30 mouse cellular contexts compared by ENCODE assay signal in genomic region chr10:44892124-44892523, GRCm38 (mm10).
DNase-seq lines count a peak whose midpoint lies in the region; ATAC-seq and TF ChIP-seq lines count a peak whose summit lies in the region.
"Had no signal": no experiment of that assay in that cellular context is flagged by ENCODE, and none has a peak within 500 bp of the region (broad histone marks: within the 10 kb centered on the region; RNA-seq: fewer than 3 reads in every experiment).

No protein-coding gene starts in this region.

- TF ChIP-seq POLR2A in CH12.LX (IDR thresholded peaks at IDR 0.05; ENCODE audit: low read depth, low read length) = no peak

- H3K4me3 ChIP-seq in CH12.LX (replicated peaks in 1 of 3; ENCODE audit: low read depth in 2 of 3, low read length in 2 of 3, poor library complexity in 1 of 3) = no peak overlapping the region
- H3K4me3 ChIP-seq in embryonic facial prominence, embryonic 14.5 days (ENCODE audit: low read depth, low read length) = no peak overlapping the region
- H3K4me3 ChIP-seq: embryonic facial prominence, embryonic 15.5 days; heart, adult 2 months; heart, embryonic 10.5 days; heart, embryonic 13.5 days had no signal

- TF ChIP-seq EP300 in CH12.LX (IDR thresholded peaks at IDR 0.05; ENCODE audit: low read length) = no peak

- H3K36me3 ChIP-seq in CH12.LX (replicated peaks in 1 of 2; ENCODE audit: control insufficient read depth in 1 of 2, insufficient read depth in 1 of 2, low read length in 1 of 2) = no peaks in the 10 kb centered on the region
- H3K36me3 ChIP-seq in embryonic facial prominence, embryonic 14.5 days (ENCODE audit: control insufficient read depth, insufficient read depth, low read length) = no peaks in the 10 kb centered on the region
- H3K36me3 ChIP-seq: embryonic facial prominence, embryonic 15.5 days; heart, embryonic 10.5 days; heart, embryonic 13.5 days had no signal

- no peaks in the 10 kb centered on the region for H3K27me3 ChIP-seq in CH12.LX (replicated peaks)
- H3K27me3 ChIP-seq in embryonic facial prominence, embryonic 14.5 days (replicated peaks; ENCODE audit: control insufficient read depth, insufficient read depth, low read length) = no peaks in the 10 kb centered on the region
- H3K27me3 ChIP-seq: embryonic facial prominence, embryonic 15.5 days had no signal

- ATAC-seq in embryonic facial prominence, embryonic 14.5 days (ENCODE audit: low read depth) = peak; percentile 44; the same call in 1 of the 2 replicates
- ATAC-seq: activated CD4-positive, CD25-positive, alpha-beta regulatory T cell, adult 4 months; CD4-positive, CD25-positive, alpha-beta regulatory T cell, adult 4 months; forebrain, embryonic 14.5 days; forebrain, postnatal 0 days; hindbrain, postnatal 0 days; inflammation-experienced regulatory T-cells, adult 6 months had no signal

- DNase-seq in CH12.LX (ENCODE audit: extremely low read depth) (peak; percentile 2), ES-CJ7 (ENCODE audit: low read depth, low spot score) (peak; percentile 19), WW6 (ENCODE audit: low read depth, low spot score) (peak; percentile 5)
- DNase-seq in embryonic facial prominence, embryonic 14.5 days (ENCODE audit: low spot score) = no peak
- no peak for DNase-seq in lung, postnatal 10 days
- no peak for DNase-seq in left cerebral cortex, postnatal 10 days (ENCODE audit: extremely low spot score in 1 of 2, low spot score in 2 of 2)
- no peak for DNase-seq in spleen, postnatal 36 days (ENCODE audit: low spot score in 2 of 2)
- DNase-seq: adrenal gland, adult 8-10 months; adrenal gland, postnatal 25 days; cerebellum, adult 11-12 months; cerebellum, adult 8-10 months; cerebellum, postnatal 10 days; cerebellum, postnatal 36 days; embryo, embryonic 11 days; forebrain, postnatal 0 days; gastrocnemius, postnatal 10 days; gastrocnemius, postnatal 36 days; heart, adult 2 months; heart, postnatal 14 days; heart, postnatal 4 days; kidney, adult 8-10 months had no signal

- no peak overlapping the region for H3K9ac ChIP-seq in CH12.LX (ENCODE audit: insufficient read depth, low read depth)
- H3K9ac ChIP-seq in embryonic facial prominence, embryonic 14.5 days (ENCODE audit: low read depth, low read length) = no peak overlapping the region
- H3K9ac ChIP-seq: embryonic facial prominence, embryonic 15.5 days; forebrain, postnatal 0 days; heart, embryonic 13.5 days; hindbrain, embryonic 14.5 days had no signal

- 39% methylated on average over 6 of the region's 6 CpGs for WGBS in embryonic facial prominence, embryonic 14.5 days

- no peak overlapping the region for H3K27ac ChIP-seq in CH12.LX (ENCODE audit: insufficient read depth, low read depth)
- H3K27ac ChIP-seq in embryonic facial prominence, embryonic 14.5 days (replicated peaks; ENCODE audit: low read depth, low read length) = no peak overlapping the region
- H3K27ac ChIP-seq: embryonic facial prominence, embryonic 15.5 days; heart, adult 2 months; heart, embryonic 10.5 days; heart, embryonic 13.5 days; hindbrain, embryonic 14.5 days; hindbrain, postnatal 0 days had no signal

- dilution Hi-C loops in CH12.LX (cut with MboI; ENCODE audit: extremely low pct_ligation_motif_present, extremely low pct_unique_long_range_greater_than_20kb, low sequenced_read_pairs) = no loop called here

- intact Hi-C loops in left cerebral cortex, postnatal 10 days (cut with DNase I) = no loop called here

- TF ChIP-seq CTCF in CH12.LX (conservative IDR thresholded peaks at IDR 0.05 in 1 of 2, IDR thresholded peaks at IDR 0.05 in 1 of 2; ENCODE audit: low read depth in 2 of 2, low read length in 2 of 2) = no peak

- in situ Hi-C loops in CH12.LX (cut with MboI; ENCODE audit: low pct_ligation_motif_present, low pct_unique_long_range_greater_than_20kb, low sequenced_read_pairs) = no loop called here

- TF ChIP-seq RAD21 in CH12.LX (IDR thresholded peaks at IDR 0.05; ENCODE audit: low read depth, low read length) = no peak

- peaks cover 0 to 5% of the 10 kb centered on the region in 2 experiments; a peak in 2 of 4 replicates for H3K4me1 ChIP-seq in CH12.LX (ENCODE audit: control insufficient read depth in 1 of 2, insufficient read depth in 2 of 2)
- no peaks in the 10 kb centered on the region for H3K4me1 ChIP-seq in embryonic facial prominence, embryonic 14.5 days (ENCODE audit: control insufficient read depth, insufficient read depth, low read length)
- H3K4me1 ChIP-seq: heart, embryonic 10.5 days had no signal

- H3K4me2 ChIP-seq in CH12.LX (ENCODE audit: insufficient read depth, low read depth, poor library complexity, severe bottlenecking) = no peak overlapping the region
- H3K4me2 ChIP-seq in embryonic facial prominence, embryonic 14.5 days (ENCODE audit: low read depth, low read length) = no peak overlapping the region
- H3K4me2 ChIP-seq: embryonic facial prominence, embryonic 15.5 days; heart, embryonic 13.5 days; hindbrain, embryonic 14.5 days had no signal

- H3K9me3 ChIP-seq in CH12.LX (replicated peaks; ENCODE audit: low read length) = no peaks in the 10 kb centered on the region
- no peaks in the 10 kb centered on the region for H3K9me3 ChIP-seq in embryonic facial prominence, embryonic 14.5 days (ENCODE audit: control insufficient read depth, low read length)
- H3K9me3 ChIP-seq: embryonic facial prominence, embryonic 15.5 days; heart, embryonic 10.5 days; heart, embryonic 13.5 days had no signal

- no peaks in the 10 kb centered on the region for H3K79me2 ChIP-seq in CH12.LX (replicated peaks; ENCODE audit: control insufficient read depth, extremely low read depth, insufficient read depth, poor library complexity, severe bottlenecking)

TF ChIP-seq in CH12.LX, 34 proteins besides CTCF, POLR2A, EP300 and RAD21:
- TF ChIP-seq USF2 (conservative IDR thresholded peaks at IDR 0.05; ENCODE audit: low read depth, low read length) (no peak), MAFK (IDR thresholded peaks at IDR 0.05; ENCODE audit: insufficient replicate concordance, low read length) (no peak), NELFE (IDR thresholded peaks at IDR 0.05; ENCODE audit: low read depth, low read length) (no peak), UBTF (IDR thresholded peaks at IDR 0.05; ENCODE audit: low read depth, low read length) (no peak), IRF4 (IDR thresholded peaks at IDR 0.05; ENCODE audit: low read depth, low read length) (no peak), ETS1 (conservative IDR thresholded peaks at IDR 0.05; ENCODE audit: low read depth, low read length) (no peak), CHD1 (IDR thresholded peaks at IDR 0.05; ENCODE audit: low read depth, low read length) (no peak), MAZ (IDR thresholded peaks at IDR 0.05; ENCODE audit: low read depth, low read length) (no peak), GABPA (IDR thresholded peaks at IDR 0.05; ENCODE audit: insufficient replicate concordance, low read depth, low read length) (no peak), MXI1 (IDR thresholded peaks at IDR 0.05; ENCODE audit: low read depth, low read length) (no peak)

Comparison
In these comparisons a context has a peak if more than half of its experiments do, and no peak if none do; other contexts are left out.
1. DNase-seq: peak in CH12.LX (single experiment), ES-CJ7 (single experiment) and WW6 (single experiment); none in embryonic facial prominence, embryonic 14.5 days (single experiment), lung, postnatal 10 days (single experiment), left cerebral cortex, postnatal 10 days (0 of 2) and spleen, postnatal 36 days (0 of 2).